Comparison of ENCODE assay signal across 8 mouse cellular contexts in the genomic region with DNA sequence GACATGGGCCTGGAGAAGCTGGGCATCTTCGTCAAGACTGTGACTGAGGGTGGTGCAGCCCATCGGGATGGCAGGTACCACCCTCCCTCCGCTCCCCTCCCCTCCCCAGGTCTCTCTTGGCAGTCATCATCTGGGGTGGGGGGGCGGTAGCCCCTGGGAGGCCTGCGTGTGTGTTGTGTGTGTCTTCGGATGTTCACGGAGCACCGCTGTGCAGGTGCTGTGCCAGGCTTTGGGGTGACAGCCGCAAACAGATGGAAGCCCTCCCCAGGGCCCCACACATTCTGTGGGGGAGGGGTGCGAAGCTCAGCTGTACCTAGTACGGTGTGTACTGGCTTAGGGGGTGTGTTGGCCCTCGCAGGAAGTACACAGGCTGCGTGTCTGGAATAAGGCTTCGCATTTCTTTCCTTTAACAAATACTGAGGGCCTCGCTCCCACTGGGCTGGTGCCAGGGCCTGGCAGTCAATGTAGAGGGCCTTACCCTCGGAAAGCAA. TPM values are rescaled to one million over a fixed set of nuclear protein-coding genes. Genes with fewer than 3 reads are reported as not detected.
A peak's percentile ranks its signal among the peaks of the same experiment; 100 is the strongest.
DNase-seq lines count a peak whose midpoint lies in the region; ATAC-seq and TF ChIP-seq lines count a peak whose summit lies in the region.

No protein-coding gene starts in this region.

- H3K9me3 ChIP-seq in lung, embryonic 14.5 days (ENCODE audit: low read depth, low read length), result no peaks in the 10 kb centered on the region
- no peaks in the 10 kb centered on the region for H3K9me3 ChIP-seq in heart, postnatal 0 days (replicated peaks; ENCODE audit: control insufficient read depth, low read length)
- H3K9me3 ChIP-seq in liver, embryonic 11.5 days (ENCODE audit: control insufficient read depth, low read length), result no peaks in the 10 kb centered on the region
- H3K9me3 ChIP-seq in stomach, embryonic 15.5 days, result no peaks in the 10 kb centered on the region

- no peak overlapping the region for H3K9ac ChIP-seq in lung, embryonic 14.5 days
- H3K9ac ChIP-seq in heart, postnatal 0 days (replicated peaks; ENCODE audit: low read depth, low read length), result no peak overlapping the region
- peak overlapping the region; percentile 69 for H3K9ac ChIP-seq in liver, embryonic 11.5 days (ENCODE audit: low read depth, low read length)
- no peak overlapping the region for H3K9ac ChIP-seq in stomach, embryonic 15.5 days

- H3K36me3 ChIP-seq in lung, embryonic 14.5 days (ENCODE audit: insufficient read depth), result peaks cover 81% of the 10 kb centered on the region
- H3K36me3 ChIP-seq in heart, postnatal 0 days (replicated peaks; ENCODE audit: control insufficient read depth, insufficient read depth, low read length), result peaks cover 62% of the 10 kb centered on the region
- peaks cover 58% of the 10 kb centered on the region for H3K36me3 ChIP-seq in liver, embryonic 11.5 days (ENCODE audit: control insufficient read depth, insufficient read depth, low read length)
- H3K36me3 ChIP-seq in stomach, embryonic 15.5 days, result peaks cover 44% of the 10 kb centered on the region

- peak overlapping the region; percentile 27 for H3K4me2 ChIP-seq in lung, embryonic 14.5 days
- no peak overlapping the region for H3K4me2 ChIP-seq in heart, postnatal 0 days (ENCODE audit: low read depth, low read length)
- H3K4me2 ChIP-seq in liver, embryonic 11.5 days, result peak overlapping the region; percentile 95
- peak overlapping the region; percentile 6; the same call in 1 of the 2 replicates for H3K4me2 ChIP-seq in stomach, embryonic 15.5 days

- no peaks in the 10 kb centered on the region for H3K27me3 ChIP-seq in lung, embryonic 14.5 days (ENCODE audit: insufficient read depth, low read length)
- H3K27me3 ChIP-seq in heart, postnatal 0 days (ENCODE audit: control insufficient read depth, insufficient read depth, low read length), result no peaks in the 10 kb centered on the region
- H3K27me3 ChIP-seq in liver, embryonic 11.5 days (replicated peaks; ENCODE audit: control insufficient read depth, insufficient read depth, low read length), result no peaks in the 10 kb centered on the region
- no peaks in the 10 kb centered on the region for H3K27me3 ChIP-seq in stomach, embryonic 15.5 days (replicated peaks)

- no peak for TF ChIP-seq CTCF in lung, embryonic 14.5 days (IDR thresholded peaks at IDR 0.05; ENCODE audit: low read depth)
- TF ChIP-seq CTCF in lung, adult 2 months (IDR thresholded peaks at IDR 0.05; ENCODE audit: insufficient read depth, low read length), result no peak
- no peak for TF ChIP-seq CTCF in heart, postnatal 0 days (IDR thresholded peaks at IDR 0.05; ENCODE audit: low read depth)

- H3K27ac ChIP-seq in lung, embryonic 14.5 days (ENCODE audit: low read depth), result no peak overlapping the region
- H3K27ac ChIP-seq in heart, postnatal 0 days (ENCODE audit: low read depth), result peak overlapping the region; percentile 47; the same call in 1 of the 2 replicates
- H3K27ac ChIP-seq in liver, embryonic 11.5 days (ENCODE audit: low read depth, low read length), result peak overlapping the region; percentile 74
- H3K27ac ChIP-seq in stomach, embryonic 15.5 days, result no peak overlapping the region

- H3K4me1 ChIP-seq in lung, embryonic 14.5 days (ENCODE audit: insufficient read depth), result peaks cover 14% of the 10 kb centered on the region
- peaks cover 23% of the 10 kb centered on the region for H3K4me1 ChIP-seq in lung, adult 2 months (ENCODE audit: control insufficient read depth, insufficient read depth, low read length)
- peaks cover 32% of the 10 kb centered on the region for H3K4me1 ChIP-seq in heart, postnatal 0 days (ENCODE audit: control insufficient read depth, insufficient read depth)
- peaks cover 93% of the 10 kb centered on the region for H3K4me1 ChIP-seq in liver, embryonic 11.5 days (replicated peaks; ENCODE audit: control insufficient read depth, insufficient read depth, low read length)
- H3K4me1 ChIP-seq in stomach, embryonic 15.5 days, result peaks cover 55% of the 10 kb centered on the region

- no peak for TF ChIP-seq POLR2A in lung, adult 2 months (IDR thresholded peaks at IDR 0.05; ENCODE audit: borderline replicate concordance, extremely low read depth, low read depth, low read length)

- ATAC-seq in lung, embryonic 14.5 days (ENCODE audit: insufficient read depth), result no peak
- no peak for ATAC-seq in heart, postnatal 0 days (ENCODE audit: insufficient read depth, low read depth)
- ATAC-seq in liver, embryonic 11.5 days (replicated peaks; ENCODE audit: low FRiP score), result peak; percentile 46
- 0 out of 2 replicates have a peak, but pooled peaks have one; percentile 7 for ATAC-seq in stomach, embryonic 15.5 days (ENCODE audit: insufficient read depth, low FRiP score, low read depth)

- DNase-seq in lung, embryonic 14.5 days, result no peak
- no peak for DNase-seq in lung, adult 2 months
- peak; percentile 59 to 63 for DNase-seq in cerebellum, postnatal 14 days
- DNase-seq in heart, postnatal 0 days (ENCODE audit: low spot score), result no peak
- DNase-seq in liver, embryonic 11.5 days (ENCODE audit: low spot score), result no peak
- no peak for DNase-seq in kidney, adult 11 months
- DNase-seq in B cell, adult 2 months, result no peak

- no peak for TF ChIP-seq EP300 in heart, postnatal 0 days (IDR thresholded peaks at IDR 0.05; ENCODE audit: low read depth)

- WGBS in lung, embryonic 14.5 days, result 68% methylated on average over 16 of the region's 16 CpGs
- WGBS in lung, adult 2 months, result 48% methylated on average over 16 of the region's 16 CpGs
- whole genome bisulfite sequencing in heart, postnatal 0 days, result 60% methylated on average over 16 of the region's 16 CpGs
- 66% methylated on average over 16 of the region's 16 CpGs for WGBS in liver, embryonic 11.5 days
- WGBS in stomach, embryonic 15.5 days, result 73% methylated on average over 16 of the region's 16 CpGs

- H3K4me3 ChIP-seq in lung, embryonic 14.5 days (ENCODE audit: low read depth, low read length), result no peak overlapping the region
- H3K4me3 ChIP-seq in lung, adult 2 months (replicated peaks; ENCODE audit: extremely low read depth, low read depth, low read length), result no peak overlapping the region
- no peak overlapping the region for H3K4me3 ChIP-seq in heart, postnatal 0 days (ENCODE audit: low read depth, low read length)
- H3K4me3 ChIP-seq in liver, embryonic 11.5 days (ENCODE audit: low read depth, low read length), result peak overlapping the region; percentile 98
- no peak overlapping the region for H3K4me3 ChIP-seq in stomach, embryonic 15.5 days (replicated peaks)

RNA-seq across cellular contexts. Expression of gene Ppp1r9b, which starts 7.3 kb away (rescaled TPM):
- 13.0 and 14.3 TPM in 2 replicates for polyA plus RNA-seq in lung, embryonic 14.5 days (2014; fragmentation: Nextera tagmentation; extraction: Ambion mirVana)
- polyA plus RNA-seq in lung, adult 2 months (2012; rRNA removed), result 58.7 and 67.7 TPM in 2 replicates
- 27.6 and 38.6 TPM in 2 replicates for total RNA-seq in heart, postnatal 0 days (2014; rRNA removed; ENCODE audit: low replicate concordance)
- polyA plus RNA-seq in heart, postnatal 0 days (2015; fragmentation: Nextera tagmentation; extraction: Ambion mirVana), result 4.5 and 4.7 TPM in 2 replicates
- polyA plus RNA-seq in liver, embryonic 11.5 days (2014; fragmentation: Nextera tagmentation; extraction: Ambion mirVana), result 21.9 and 27.9 TPM in 2 replicates
- 10.3 TPM in 2 replicates for polyA plus RNA-seq in stomach, embryonic 15.5 days (2015; fragmentation: Nextera tagmentation; extraction: Ambion mirVana)

RNA-seq across cellular contexts. Expression of gene Samd14, which starts 11.6 kb away (rescaled TPM):
- polyA plus RNA-seq in lung, embryonic 14.5 days (2014; fragmentation: Nextera tagmentation; extraction: Ambion mirVana), result 22.7 and 24.5 TPM in 2 replicates
- polyA plus RNA-seq in lung, adult 2 months (2012; rRNA removed), result 5.9 and 7.0 TPM in 2 replicates
- total RNA-seq in heart, postnatal 0 days (2014; rRNA removed; ENCODE audit: low replicate concordance), result 6.2 and 9.5 TPM in 2 replicates
- 4.6 and 4.8 TPM in 2 replicates for polyA plus RNA-seq in heart, postnatal 0 days (2015; fragmentation: Nextera tagmentation; extraction: Ambion mirVana)
- polyA plus RNA-seq in liver, embryonic 11.5 days (2014; fragmentation: Nextera tagmentation; extraction: Ambion mirVana), result 55.8 and 57.8 TPM in 2 replicates
- polyA plus RNA-seq in stomach, embryonic 15.5 days (2015; fragmentation: Nextera tagmentation; extraction: Ambion mirVana), result 19.8 and 21.1 TPM in 2 replicates

RNA-seq across cellular contexts. Expression of gene Sgca, which starts 22.0 kb away (rescaled TPM):
- polyA plus RNA-seq in lung, embryonic 14.5 days (2014; fragmentation: Nextera tagmentation; extraction: Ambion mirVana), result 0.35 TPM in 1 of 2 replicates, not detected in the other
- 19.9 and 54.4 TPM in 2 replicates for polyA plus RNA-seq in lung, adult 2 months (2012; rRNA removed)
- 47.5 and 313 TPM in 2 replicates for total RNA-seq in heart, postnatal 0 days (2014; rRNA removed; ENCODE audit: low replicate concordance)
- 62.2 and 62.4 TPM in 2 replicates for polyA plus RNA-seq in heart, postnatal 0 days (2015; fragmentation: Nextera tagmentation; extraction: Ambion mirVana)
- 0.22 and 0.30 TPM in 2 replicates for polyA plus RNA-seq in liver, embryonic 11.5 days (2014; fragmentation: Nextera tagmentation; extraction: Ambion mirVana)
- 0.17 and 0.27 TPM in 2 replicates for polyA plus RNA-seq in stomach, embryonic 15.5 days (2015; fragmentation: Nextera tagmentation; extraction: Ambion mirVana)

RNA-seq across cellular contexts. Expression of gene Hils1, which starts 30.7 kb away (rescaled TPM):
- not detected in 2 replicates for polyA plus RNA-seq in lung, embryonic 14.5 days (2014; fragmentation: Nextera tagmentation; extraction: Ambion mirVana)
- polyA plus RNA-seq in lung, adult 2 months (2012; rRNA removed), result not detected in 2 replicates
- total RNA-seq in heart, postnatal 0 days (2014; rRNA removed; ENCODE audit: low replicate concordance), result not detected in 2 replicates
- 0.27 TPM in 1 of 2 replicates, not detected in the other for polyA plus RNA-seq in heart, postnatal 0 days (2015; fragmentation: Nextera tagmentation; extraction: Ambion mirVana)
- not detected in 2 replicates for polyA plus RNA-seq in liver, embryonic 11.5 days (2014; fragmentation: Nextera tagmentation; extraction: Ambion mirVana)
- not detected in 2 replicates for polyA plus RNA-seq in stomach, embryonic 15.5 days (2015; fragmentation: Nextera tagmentation; extraction: Ambion mirVana)

RNA-seq across cellular contexts. Expression of gene Pdk2, which starts 43.1 kb away (rescaled TPM):
- polyA plus RNA-seq in lung, embryonic 14.5 days (2014; fragmentation: Nextera tagmentation; extraction: Ambion mirVana), result 24.5 and 27.4 TPM in 2 replicates
- 53.0 and 67.3 TPM in 2 replicates for polyA plus RNA-seq in lung, adult 2 months (2012; rRNA removed)
- total RNA-seq in heart, postnatal 0 days (2014; rRNA removed; ENCODE audit: low replicate concordance), result 121 and 168 TPM in 2 replicates
- 179 and 186 TPM in 2 replicates for polyA plus RNA-seq in heart, postnatal 0 days (2015; fragmentation: Nextera tagmentation; extraction: Ambion mirVana)
- polyA plus RNA-seq in liver, embryonic 11.5 days (2014; fragmentation: Nextera tagmentation; extraction: Ambion mirVana), result 14.9 and 15.2 TPM in 2 replicates
- polyA plus RNA-seq in stomach, embryonic 15.5 days (2015; fragmentation: Nextera tagmentation; extraction: Ambion mirVana), result 30.2 and 35.1 TPM in 2 replicates

Comparison
In these comparisons a context has a peak if more than half of its experiments do, and no peak if none do; other contexts are left out.
1. RNA of gene Sgca, which starts 22.0 kb away (polyA plus RNA-seq): 62.2 to 62.4 TPM in heart, postnatal 0 days and 19.9 to 54.4 TPM in lung, adult 2 months; 0.22 to 0.30 TPM in liver, embryonic 11.5 days, 0.17 to 0.27 TPM in stomach, embryonic 15.5 days and 0.35 TPM in lung, embryonic 14.5 days; every median in the first group is over 10 times any median in the second.
2. ATAC-seq: peak in liver, embryonic 11.5 days (single experiment) and stomach, embryonic 15.5 days (single experiment); none in lung, embryonic 14.5 days (single experiment) and heart, postnatal 0 days (single experiment).
3. DNase-seq: peak in cerebellum, postnatal 14 days (2 of 2); none in lung, embryonic 14.5 days (single experiment), lung, adult 2 months (single experiment), heart, postnatal 0 days (single experiment), liver, embryonic 11.5 days (single experiment), kidney, adult 11 months (single experiment) and B cell, adult 2 months (0 of 2).
4. H3K27ac ChIP-seq: peak in heart, postnatal 0 days (single experiment) and liver, embryonic 11.5 days (single experiment); none in lung, embryonic 14.5 days (single experiment) and stomach, embryonic 15.5 days (single experiment).